Mouse (Mus musculus) kidney, adult 2 months (tissue): Measurements from ENCODE around the gene Mllt10.

Experiments used
- CTCF ChIP-seq: fragments of 200-500 bp; conservative IDR thresholded peaks from 2 replicates; pipeline ENCODE4 v1.5.1; 2011; ENCODE audit warnings: low read depth, mild to moderate bottlenecking, control low read depth, low read length, moderate library complexity, mixed read lengths; ENCODE audit not compliant: insufficient read depth, insufficient read length
- POLR2A ChIP-seq: fragments of 200-500 bp; IDR thresholded peaks from one replicate; pipeline ENCODE4 v1.6.1; 2011; ENCODE audit warnings: low read depth, low read length, control low read depth

DNA sequence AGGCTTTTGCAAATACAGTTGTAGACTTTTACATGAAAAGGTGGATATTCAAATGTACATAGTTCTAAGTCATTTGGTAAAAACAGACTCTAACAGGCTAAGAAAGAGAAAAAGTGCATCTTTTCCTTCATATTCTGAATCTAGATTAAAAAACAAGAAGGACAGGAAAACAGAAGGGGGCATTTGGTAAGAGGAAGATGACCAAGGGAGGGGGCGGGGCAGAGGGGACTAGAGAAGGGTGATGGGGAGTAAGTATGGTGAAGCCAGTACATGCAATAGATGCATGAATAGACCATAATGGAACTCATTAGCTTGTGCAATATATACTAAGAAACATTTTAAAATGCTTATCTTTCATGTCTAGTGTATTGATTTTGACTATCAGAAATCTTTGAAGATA, 5.4 kb downstream of the Mllt10 start:
- no peak for TF ChIP-seq POLR2A
- TF ChIP-seq CTCF: no peak
